Mouse (Mus musculus) ZHBTc4 (cell line): Measurements from ENCODE around the gene Sept4.
A peak's percentile ranks its signal among the peaks of the same experiment; 100 is the strongest.

ENCODE experiments used
- DNase-seq: peaks from one replicate; pipeline ENCODE4 v3.0.0-alpha.2; 2011; ENCODE audit warnings: low read depth, low spot score

Gene Sept4

GRCm38 (mm10) chr11:87568255-87568953, at the start of gene Sept4:
TSS of gene Sept4 (plus strand) at chr11:87568903.
- DNase-seq: no peak

- DNase-seq: peak; percentile 78
Observed at GRCm38 (mm10) chr11:87519260-87519659, 49.4 kb upstream of the Sept4 start.

GRCm38 (mm10) chr11:87523466-87523865, 45.2 kb upstream of the Sept4 start:
- no peak for DNase-seq

- DNase-seq: no peak
Observed at GRCm38 (mm10) chr11:87523967-87524366, 44.7 kb upstream of the Sept4 start.

- no peak for DNase-seq
Observed at GRCm38 (mm10) chr11:87524780-87525179, 43.9 kb upstream of the Sept4 start.

GRCm38 (mm10) chr11:87527364-87527763, 41.3 kb upstream of the Sept4 start:
- DNase-seq: no peak

- DNase-seq: peak; percentile 66
Observed at GRCm38 (mm10) chr11:87527990-87528389, 40.7 kb upstream of the Sept4 start.

GRCm38 (mm10) chr11:87531695-87532094, 37.0 kb upstream of the Sept4 start:
- peak; percentile 55 for DNase-seq

- peak; percentile 39 for DNase-seq
Observed at GRCm38 (mm10) chr11:87542285-87542684, 26.4 kb upstream of the Sept4 start.

GRCm38 (mm10) chr11:87542906-87543305, 25.8 kb upstream of the Sept4 start:
- no peak for DNase-seq

GRCm38 (mm10) chr11:87553342-87553741, 15.4 kb upstream of the Sept4 start:
- no peak for DNase-seq

GRCm38 (mm10) chr11:87554386-87554785, 14.3 kb upstream of the Sept4 start:
- no peak for DNase-seq

- DNase-seq: no peak
Observed at GRCm38 (mm10) chr11:87555106-87555703, 13.5 kb upstream of the Sept4 start.

GRCm38 (mm10) chr11:87561208-87561607, 7.5 kb upstream of the Sept4 start:
- DNase-seq: no peak

GRCm38 (mm10) chr11:87566501-87566900, 2.2 kb upstream of the Sept4 start, which contains the start of gene Gm11492:
TSS of gene Gm11492 (plus strand) at chr11:87566653.
- no peak for DNase-seq

GRCm38 (mm10) chr11:87570743-87571142, 2.0 kb downstream of the Sept4 start:
- DNase-seq: no peak

- DNase-seq: no peak
Observed at GRCm38 (mm10) chr11:87571361-87571950, 2.8 kb downstream of the Sept4 start.

- no peak for DNase-seq
Observed at GRCm38 (mm10) chr11:87573751-87574150, 5.0 kb downstream of the Sept4 start.

- no peak for DNase-seq
Observed at GRCm38 (mm10) chr11:87574520-87575180, 5.9 kb downstream of the Sept4 start.

- no peak for DNase-seq
Observed at GRCm38 (mm10) chr11:87577601-87578248, 9.0 kb downstream of the Sept4 start.

GRCm38 (mm10) chr11:87578249-87578962, 9.7 kb downstream of the Sept4 start:
- DNase-seq: peak; percentile 66
